Mouse (Mus musculus) neural tube, embryonic 11.5 days (tissue): Measurements from ENCODE around the gene Gm49339. TPM values are rescaled to one million over a fixed set of nuclear protein-coding genes. Genes with fewer than 3 reads are reported as not detected.
"Not testable (repeated sequence)": the region's sequence is repeated elsewhere in the genome, so short reads cannot be mapped to it uniquely, and the experiment has no call there.

Experiments
- ATAC-seq: fragments of 200-750 bp; cut with Nextera tagmentation; 2 replicates; pipeline ENCODE4 v1.8.0; 2017; ENCODE audit warnings: moderate number of reproducible peaks, mild to moderate bottlenecking, moderate TSS enrichment, moderate library complexity; ENCODE audit not compliant: insufficient read depth, low FRiP score, low TSS enrichment
- DNase-seq: peaks from one replicate; pipeline ENCODE4 v3.0.0-alpha.2; 2015; ENCODE audit warnings: low spot score
- H3K27ac ChIP-seq: fragments of 300-500 bp; sonication (generic); 2 replicates; pipeline ENCODE4 v1.5.1; 2014; ENCODE audit warnings: low read depth, mild to moderate bottlenecking, low read length
- H3K27me3 ChIP-seq: fragments of 300-500 bp; sonication (generic); 2 replicates; pipeline ENCODE4 v1.6.1; 2014; ENCODE audit warnings: mild to moderate bottlenecking, low read length, mixed read lengths; ENCODE audit not compliant: control insufficient read depth, insufficient read depth
- H3K36me3 ChIP-seq: fragments of 300-500 bp; sonication (generic); 2 replicates; pipeline ENCODE4 v1.6.1; 2014; ENCODE audit warnings: mild to moderate bottlenecking, low read length, moderate library complexity, mixed read lengths; ENCODE audit not compliant: control insufficient read depth, insufficient read depth
- H3K4me1 ChIP-seq: fragments of 300-500 bp; sonication (generic); 2 replicates; pipeline ENCODE4 v1.6.1; 2014; ENCODE audit warnings: low read length, mixed read lengths; ENCODE audit not compliant: control insufficient read depth, insufficient read depth
- H3K4me2 ChIP-seq: fragments of 300-500 bp; sonication (generic); 2 replicates; pipeline ENCODE4 v1.6.1; 2014; ENCODE audit warnings: low read depth, mild to moderate bottlenecking, moderate library complexity
- H3K4me3 ChIP-seq: fragments of 300-500 bp; sonication (generic); 2 replicates; pipeline ENCODE4 v1.5.1; 2014; ENCODE audit warnings: low read depth, low read length
- H3K9ac ChIP-seq: fragments of 300-500 bp; sonication (generic); 2 replicates; pipeline ENCODE4 v1.6.1; 2014; ENCODE audit warnings: mild to moderate bottlenecking, low read length
- H3K9me3 ChIP-seq: fragments of 300-500 bp; sonication (generic); 2 replicates; pipeline ENCODE4 v1.6.1; 2016; ENCODE audit warnings: low read length; ENCODE audit not compliant: control insufficient read depth
- WGBS: fragments of 180-500 bp; shearing (Covaris S2); extraction: QIAGEN DNeasy Blood & Tissue Kit; methylation state at CpG from one replicate; pipeline ENCODE4 v1.1.7; 2014; 5-methylcytosine and 5-hydroxymethylcytosine counted together
- polyA plus RNA-seq: library from polyadenylated mRNA; unstranded; fragments of >200 nt; fragmentation: Nextera tagmentation; extraction: Ambion mirVana; gene quantifications from 2 replicates; pipeline ENCODE4 v1.2.1, GENCODE M21; 2014

Gene Gm49339
- polyA plus RNA-seq, 1 experiment from 2014 or later: 0.62 TPM

GRCm38 (mm10) chr10:51490691-51491090 is 10.3 kb downstream of the Gm49339 start, which contains the start of gene Lilrb4a:
TSS of gene Lilrb4a (plus strand) at chr10:51490956.
- H3K9me3 ChIP-seq, H3K4me2 ChIP-seq, ATAC-seq, DNase-seq, H3K9ac ChIP-seq, H3K27ac ChIP-seq, H3K27me3 ChIP-seq, H3K4me1 ChIP-seq, H3K4me3 ChIP-seq, H3K36me3 ChIP-seq: not testable (repeated sequence)
- no CpG with 5 or more reads among the region's 2 CpGs for WGBS

GRCm38 (mm10) chr10:51520021-51520420 is 39.6 kb downstream of the Gm49339 start:
- Histone ChIP-seq H3K4me1 (no peaks in the 10 kb centered on the region), H3K9me3 (no peaks in the 10 kb centered on the region), H3K27me3 (no peaks in the 10 kb centered on the region), H3K4me2 (no peak overlapping the region), H3K4me3 (no peak overlapping the region), H3K9ac (no peak overlapping the region), H3K36me3 (no peaks in the 10 kb centered on the region), H3K27ac (no peak overlapping the region)
- DNase-seq: no peak
- ATAC-seq: no peak

- ATAC-seq (no peak), DNase-seq (no peak)
- no peak overlapping the region for H3K4me3 ChIP-seq
These were observed 41.0 kb downstream of the Gm49339 start for GRCm38 (mm10) chr10:51521453-51521852.

GRCm38 (mm10) chr10:51526090-51526489 is 45.7 kb downstream of the Gm49339 start:
- Histone ChIP-seq H3K9ac (no peak overlapping the region), H3K36me3 (no peaks in the 10 kb centered on the region), H3K4me1 (no peaks in the 10 kb centered on the region), H3K4me3 (no peak overlapping the region), H3K27me3 (no peaks in the 10 kb centered on the region), H3K27ac (no peak overlapping the region), H3K9me3 (no peaks in the 10 kb centered on the region), H3K4me2 (no peak overlapping the region)
- ATAC-seq: no peak
- DNase-seq: no peak
- 71% methylated on average over 7 of the region's 7 CpGs for WGBS

More at GRCm38 (mm10) chr10:51521453-51521852, 41.0 kb downstream of the Gm49339 start:
- Histone ChIP-seq H3K9ac (no peak overlapping the region), H3K9me3 (no peaks in the 10 kb centered on the region), H3K4me1 (no peaks in the 10 kb centered on the region), H3K4me2 (no peak overlapping the region), H3K36me3 (no peaks in the 10 kb centered on the region), H3K27me3 (no peaks in the 10 kb centered on the region), H3K27ac (no peak overlapping the region)

- no peaks in the 10 kb centered on the region for H3K36me3 ChIP-seq
- no peak for DNase-seq
- no peaks in the 10 kb centered on the region for H3K4me1 ChIP-seq
- no peak overlapping the region for H3K4me3 ChIP-seq
- no peaks in the 10 kb centered on the region for H3K9me3 ChIP-seq
- H3K27ac ChIP-seq: no peak overlapping the region
- WGBS: 85% methylated on average over 4 of the region's 4 CpGs
- no peak overlapping the region for H3K9ac ChIP-seq
- no peak overlapping the region for H3K4me2 ChIP-seq
- ATAC-seq: no peak
- no peaks in the 10 kb centered on the region for H3K27me3 ChIP-seq
These were observed 46.2 kb downstream of the Gm49339 start for GRCm38 (mm10) chr10:51526633-51527032.

GRCm38 (mm10) chr10:51528840-51529434 is 48.5 kb downstream of the Gm49339 start:
- 75% methylated on average over 8 of the region's 8 CpGs for WGBS
- Histone ChIP-seq H3K9ac (no peak overlapping the region), H3K27me3 (no peaks in the 10 kb centered on the region), H3K9me3 (no peaks in the 10 kb centered on the region), H3K4me2 (no peak overlapping the region), H3K4me3 (no peak overlapping the region), H3K36me3 (no peaks in the 10 kb centered on the region), H3K4me1 (no peaks in the 10 kb centered on the region), H3K27ac (no peak overlapping the region)
- no peak for DNase-seq
- no peak for ATAC-seq

GRCm38 (mm10) chr10:51529497-51529896 is 49.1 kb downstream of the Gm49339 start:
- H3K36me3 ChIP-seq: no peaks in the 10 kb centered on the region
- H3K9ac ChIP-seq: no peak overlapping the region
- DNase-seq (no peak), ATAC-seq (no peak)
- no peak overlapping the region for H3K4me2 ChIP-seq
- no peaks in the 10 kb centered on the region for H3K27me3 ChIP-seq
- WGBS: 90% methylated on average over 3 of the region's 3 CpGs
- no peak overlapping the region for H3K4me3 ChIP-seq
- H3K9me3 ChIP-seq: no peaks in the 10 kb centered on the region
- no peak overlapping the region for H3K27ac ChIP-seq
- H3K4me1 ChIP-seq: no peaks in the 10 kb centered on the region

- no peaks in the 10 kb centered on the region for H3K36me3 ChIP-seq
- H3K4me1 ChIP-seq: no peaks in the 10 kb centered on the region
- H3K4me3 ChIP-seq: no peak overlapping the region
- no peak for DNase-seq
- no peak overlapping the region for H3K27ac ChIP-seq
- H3K9me3 ChIP-seq: no peaks in the 10 kb centered on the region
- no peak overlapping the region for H3K4me2 ChIP-seq
- H3K27me3 ChIP-seq: no peaks in the 10 kb centered on the region
- WGBS: 87% methylated on average over 7 of the region's 7 CpGs
- ATAC-seq: no peak
- no peak overlapping the region for H3K9ac ChIP-seq
These were observed 50.4 kb downstream of the Gm49339 start for GRCm38 (mm10) chr10:51530813-51531212.
